Comparison of ENCODE assay signal across 34 mouse cellular contexts in genomic region chr3:68239887-68240286, GRCm38 (mm10).
"Had no signal": no experiment of that assay in that cellular context is flagged by ENCODE, and none has a peak within 500 bp of the region (broad histone marks: within the 10 kb centered on the region; RNA-seq: fewer than 3 reads in every experiment).

No protein-coding gene starts in this region.

- DNase-seq: heart, postnatal 10 days; heart, postnatal 14 days; heart, postnatal 36 days; heart, postnatal 4 days; kidney, adult 11 months; kidney, adult 18-20 months; kidney, adult 2 months; kidney, adult 8-10 months; kidney, adult 9 months; kidney, postnatal 10 days; kidney, postnatal 14 days; kidney, postnatal 25 days; kidney, postnatal 36 days; kidney, postnatal 4 days; layer of hippocampus, adult 9-11 months; layer of hippocampus, postnatal 36 days had no signal

- H3K27ac ChIP-seq: heart, embryonic 10.5 days; heart, embryonic 13.5 days; heart, embryonic 15.5 days; hindbrain, embryonic 10.5 days; hindbrain, embryonic 13.5 days; hindbrain, embryonic 14.5 days; hindbrain, embryonic 15.5 days; hindbrain, postnatal 0 days; intestine, embryonic 15.5 days; kidney, embryonic 15.5 days; kidney, postnatal 0 days; layer of hippocampus, adult 2 months; left cerebral cortex, adult 2 months had no signal

- H3K4me1 ChIP-seq: heart, embryonic 10.5 days; heart, embryonic 12.5 days; heart, embryonic 13.5 days; heart, embryonic 15.5 days; hindbrain, embryonic 10.5 days; intestine, embryonic 15.5 days; kidney, embryonic 15.5 days had no signal

- ATAC-seq: hindbrain, embryonic 16.5 days; hindbrain, postnatal 0 days; intestine, embryonic 15.5 days; intestine, embryonic 16.5 days; intestine, postnatal 0 days had no signal

- H3K27me3 ChIP-seq: heart, embryonic 12.5 days; heart, embryonic 13.5 days; heart, embryonic 15.5 days; hindbrain, embryonic 13.5 days; hindbrain, embryonic 15.5 days; intestine, embryonic 15.5 days; kidney, embryonic 15.5 days had no signal

- H3K36me3 ChIP-seq: heart, embryonic 10.5 days; heart, embryonic 12.5 days; heart, embryonic 13.5 days; heart, embryonic 15.5 days; hindbrain, embryonic 10.5 days; hindbrain, embryonic 13.5 days; hindbrain, embryonic 15.5 days; intestine, embryonic 15.5 days; kidney, embryonic 15.5 days had no signal

- H3K4me3 ChIP-seq: heart, embryonic 10.5 days; heart, embryonic 12.5 days; heart, embryonic 13.5 days; heart, embryonic 15.5 days; hindbrain, embryonic 10.5 days; hindbrain, embryonic 13.5 days; hindbrain, embryonic 15.5 days; intestine, embryonic 15.5 days; kidney, embryonic 15.5 days; layer of hippocampus, adult 2 months; left cerebral cortex, adult 2 months had no signal

- H3K4me2 ChIP-seq: heart, embryonic 11.5 days; heart, embryonic 12.5 days; heart, embryonic 13.5 days; heart, embryonic 15.5 days; hindbrain, embryonic 13.5 days; hindbrain, embryonic 14.5 days; hindbrain, embryonic 15.5 days; intestine, embryonic 15.5 days; kidney, embryonic 15.5 days had no signal

- H3K9me3 ChIP-seq: heart, embryonic 10.5 days; heart, embryonic 12.5 days; heart, embryonic 13.5 days; heart, embryonic 15.5 days; hindbrain, embryonic 10.5 days; hindbrain, embryonic 13.5 days; hindbrain, embryonic 15.5 days; intestine, embryonic 15.5 days; kidney, embryonic 15.5 days had no signal

- H3K9ac ChIP-seq: heart, embryonic 12.5 days; heart, embryonic 13.5 days; heart, embryonic 15.5 days; hindbrain, embryonic 13.5 days; hindbrain, embryonic 14.5 days; hindbrain, embryonic 15.5 days; intestine, embryonic 15.5 days; kidney, embryonic 15.5 days had no signal
